Mouse (Mus musculus): Measurements from ENCODE around the gene Wscd2. TPM values are rescaled to one million over a fixed set of nuclear protein-coding genes. Genes with fewer than 3 reads are reported as not detected.

Wscd2 gene
- polyA plus RNA-seq, 1 experiment from 2014 or later, result 9.1 TPM

DNA sequence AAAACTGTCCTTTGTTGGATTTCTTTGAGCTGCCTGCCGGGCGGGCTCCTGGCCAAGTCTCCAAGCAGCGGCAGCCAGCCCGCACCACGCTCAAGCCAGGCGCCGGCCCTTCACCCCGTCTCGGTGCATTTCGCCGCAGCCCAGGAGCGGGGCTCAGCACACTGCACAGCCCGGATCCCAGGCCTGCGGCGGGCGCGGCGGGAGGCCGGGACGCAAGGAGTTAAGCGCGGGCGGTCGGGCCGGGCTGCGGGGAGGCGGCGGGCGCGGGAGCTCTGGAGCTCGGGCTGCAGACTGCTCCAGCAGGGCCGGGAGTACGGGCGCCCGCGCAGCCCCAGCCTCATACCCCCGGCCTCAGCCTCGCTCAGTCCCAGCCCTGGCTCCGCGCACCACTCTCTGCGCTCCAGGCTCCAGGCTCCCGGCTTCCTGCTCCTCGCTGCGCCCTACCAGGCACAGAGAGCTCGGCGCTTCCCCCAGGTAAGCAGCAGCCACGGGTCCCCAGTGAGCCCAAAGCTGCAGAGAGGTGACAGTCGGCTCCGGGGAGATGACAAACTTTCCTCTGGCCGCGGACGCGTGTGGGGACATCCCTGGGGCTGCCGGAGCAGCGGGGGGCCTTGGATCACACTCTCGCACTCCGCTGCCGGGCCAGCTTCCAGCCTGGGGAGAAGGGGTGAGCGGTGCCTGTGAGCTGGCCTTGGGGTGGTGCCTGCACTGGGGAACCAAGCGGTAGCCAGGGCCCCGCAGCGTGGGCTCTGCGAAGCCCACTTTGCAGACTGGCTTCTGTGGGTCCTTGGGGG, 531 bp downstream of the Wscd2 start:
- 2% methylated on average over 61 of the region's 63 CpGs for WGBS
- Histone ChIP-seq H3K27me3 (ENCODE audit: control insufficient read depth, insufficient read depth, low read length) (peaks cover 4% of the 10 kb centered on the region; the same call in 1 of the 2 replicates), H3K4me2 (peak overlapping the region; percentile 90), H3K9ac (ENCODE audit: low read length) (peak overlapping the region; percentile 83), H3K27ac (ENCODE audit: low read depth, low read length) (peak overlapping the region; percentile 44), H3K36me3 (ENCODE audit: control insufficient read depth, insufficient read depth, low read length) (no peaks in the 10 kb centered on the region), H3K4me1 (ENCODE audit: control insufficient read depth, insufficient read depth, low read length) (peaks cover 19% of the 10 kb centered on the region), H3K9me3 (ENCODE audit: control insufficient read depth, low read length) (no peaks in the 10 kb centered on the region), H3K4me3 (ENCODE audit: low read depth, low read length) (peak overlapping the region; percentile 60)
- DNase-seq (ENCODE audit: low spot score, missing footprints) (peak; percentile 95), ATAC-seq (ENCODE audit: low FRiP score) (peak; percentile 78)

DNA sequence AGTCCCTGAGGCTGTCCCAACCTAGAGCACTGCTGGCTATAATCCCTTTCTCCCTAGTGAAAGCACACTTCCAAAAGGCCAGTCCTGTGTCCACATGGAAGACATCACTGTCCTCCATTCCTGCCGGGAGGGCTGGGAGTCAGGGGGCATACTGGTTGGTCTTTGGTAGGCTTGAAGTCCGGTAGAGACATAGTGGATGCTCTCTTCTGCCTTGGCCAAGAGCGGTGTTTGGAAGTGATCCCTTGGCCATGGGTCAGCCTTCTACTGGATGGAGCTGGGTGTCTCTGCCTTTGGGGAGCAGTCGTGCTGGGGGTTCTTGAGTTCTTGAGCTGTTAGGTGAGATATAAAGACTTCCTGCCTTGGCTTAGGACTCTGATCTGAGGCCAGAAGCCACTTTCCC, 1.4 kb downstream of the Wscd2 start:
- ATAC-seq (ENCODE audit: low FRiP score) (no peak), DNase-seq (ENCODE audit: low spot score, missing footprints) (no peak)
- Histone ChIP-seq H3K9me3 (ENCODE audit: control insufficient read depth, low read length) (no peaks in the 10 kb centered on the region), H3K9ac (ENCODE audit: low read length) (peak overlapping the region; percentile 83), H3K4me2 (peak overlapping the region; percentile 90), H3K36me3 (ENCODE audit: control insufficient read depth, insufficient read depth, low read length) (no peaks in the 10 kb centered on the region), H3K27me3 (ENCODE audit: control insufficient read depth, insufficient read depth, low read length) (peaks cover 4% of the 10 kb centered on the region; the same call in 1 of the 2 replicates), H3K27ac (ENCODE audit: low read depth, low read length) (no peak overlapping the region; the same call in 1 of the 2 replicates), H3K4me3 (ENCODE audit: low read depth, low read length) (peak overlapping the region; percentile 60), H3K4me1 (ENCODE audit: control insufficient read depth, insufficient read depth, low read length) (peaks cover 19% of the 10 kb centered on the region)
- WGBS, result 68% methylated on average over 4 of the region's 4 CpGs

DNA sequence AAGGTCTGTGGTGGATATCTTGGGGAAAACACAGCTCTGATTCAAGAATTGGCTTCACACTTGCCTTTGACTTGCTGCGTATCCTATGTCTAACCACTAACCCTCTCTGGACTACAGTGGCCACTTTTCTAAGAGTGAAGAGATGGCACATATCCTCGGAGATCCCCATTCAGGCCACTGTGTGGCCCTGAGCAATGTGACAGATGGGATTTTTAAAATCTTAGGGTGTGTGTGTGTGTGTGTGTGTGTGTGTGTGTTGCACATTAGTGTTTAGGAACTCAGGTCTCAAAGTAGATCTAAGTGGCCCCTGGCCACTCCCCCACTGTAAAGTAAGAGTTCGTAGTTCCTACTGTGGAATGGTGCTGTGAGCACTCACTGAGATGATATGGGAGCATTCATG, 1.9 kb downstream of the Wscd2 start:
- Histone ChIP-seq H3K9me3 (ENCODE audit: control insufficient read depth, low read length) (no peaks in the 10 kb centered on the region), H3K36me3 (ENCODE audit: control insufficient read depth, insufficient read depth, low read length) (no peaks in the 10 kb centered on the region), H3K27ac (ENCODE audit: low read depth, low read length) (no peak overlapping the region), H3K27me3 (ENCODE audit: control insufficient read depth, insufficient read depth, low read length) (peaks cover 4% of the 10 kb centered on the region; the same call in 1 of the 2 replicates), H3K4me1 (ENCODE audit: control insufficient read depth, insufficient read depth, low read length) (peaks cover 19% of the 10 kb centered on the region), H3K9ac (ENCODE audit: low read length) (no peak overlapping the region), H3K4me3 (ENCODE audit: low read depth, low read length) (peak overlapping the region; percentile 60), H3K4me2 (peak overlapping the region; percentile 90)
- DNase-seq (ENCODE audit: low spot score, missing footprints) (no peak), ATAC-seq (ENCODE audit: low FRiP score) (no peak)
- WGBS, result 81% methylated on average over 3 of the region's 3 CpGs

DNA sequence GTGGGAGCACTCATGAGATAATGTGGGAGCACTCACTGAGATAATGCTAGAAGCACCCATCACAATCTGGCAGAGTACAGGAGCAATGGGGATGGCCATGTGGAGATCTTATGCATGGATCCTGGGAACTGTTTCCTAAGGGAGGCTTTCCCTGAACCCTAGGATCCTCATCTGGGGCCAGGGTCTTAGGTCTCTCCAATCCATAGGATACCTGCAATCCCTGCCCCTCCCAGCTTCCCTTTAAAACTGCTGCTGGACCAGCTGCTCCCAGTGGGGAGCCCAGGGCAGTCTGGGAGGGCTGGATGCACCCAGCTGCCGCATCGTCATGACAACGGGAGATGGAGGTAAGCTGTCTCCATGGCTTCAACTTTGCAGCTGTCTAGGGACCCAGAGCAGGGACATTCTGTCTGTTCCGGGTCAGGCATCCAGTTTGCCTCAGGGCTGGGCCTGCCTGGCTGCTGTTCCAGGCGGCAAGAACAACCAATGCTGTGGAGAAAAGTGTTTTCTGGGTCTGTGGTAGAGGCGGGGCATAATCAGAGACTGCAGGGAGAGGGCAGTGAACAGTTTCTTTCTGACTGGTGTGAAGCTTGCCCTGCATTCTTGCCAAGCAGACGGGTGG, 2.4 kb downstream of the Wscd2 start:
- Histone ChIP-seq H3K27ac (ENCODE audit: low read depth, low read length) (no peak overlapping the region), H3K9ac (ENCODE audit: low read length) (peak overlapping the region; percentile 33), H3K4me1 (ENCODE audit: control insufficient read depth, insufficient read depth, low read length) (peaks cover 19% of the 10 kb centered on the region)

DNA sequence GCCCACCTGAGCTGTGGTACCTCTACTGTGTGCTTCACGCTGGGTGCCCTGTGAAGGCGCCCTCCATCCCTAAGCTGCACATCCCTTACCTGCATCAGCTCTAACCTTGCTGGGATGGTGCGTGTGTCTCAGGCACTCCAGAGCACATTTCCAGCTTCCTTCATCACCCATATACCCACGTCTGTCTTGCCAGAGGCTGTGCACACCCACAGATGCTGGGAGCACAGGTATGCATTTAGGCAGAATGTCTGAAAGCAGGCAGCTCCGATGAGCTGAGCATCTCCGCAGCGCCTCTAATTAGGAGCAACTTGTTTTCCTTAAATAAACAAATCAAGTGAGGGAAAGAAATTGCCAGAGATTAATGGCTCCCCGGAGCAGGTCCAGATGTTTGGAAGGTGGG, 3.9 kb downstream of the Wscd2 start:
- Histone ChIP-seq H3K27me3 (ENCODE audit: control insufficient read depth, insufficient read depth, low read length) (peaks cover 4% of the 10 kb centered on the region; the same call in 1 of the 2 replicates), H3K9me3 (ENCODE audit: control insufficient read depth, low read length) (no peaks in the 10 kb centered on the region), H3K4me2 (no peak overlapping the region), H3K4me1 (ENCODE audit: control insufficient read depth, insufficient read depth, low read length) (peaks cover 19% of the 10 kb centered on the region), H3K9ac (ENCODE audit: low read length) (no peak overlapping the region), H3K27ac (ENCODE audit: low read depth, low read length) (no peak overlapping the region), H3K4me3 (ENCODE audit: low read depth, low read length) (no peak overlapping the region), H3K36me3 (ENCODE audit: control insufficient read depth, insufficient read depth, low read length) (no peaks in the 10 kb centered on the region)
- no peak for ATAC-seq (ENCODE audit: low FRiP score)
- WGBS, result 82% methylated on average over 8 of the region's 8 CpGs
- DNase-seq (ENCODE audit: low spot score, missing footprints), result no peak

More for the DNA sequence above, 2.4 kb downstream of the Wscd2 start:
- Histone ChIP-seq H3K9me3 (ENCODE audit: control insufficient read depth, low read length) (no peaks in the 10 kb centered on the region), H3K4me2 (peak overlapping the region; percentile 90), H3K27me3 (ENCODE audit: control insufficient read depth, insufficient read depth, low read length) (peaks cover 4% of the 10 kb centered on the region; the same call in 1 of the 2 replicates), H3K36me3 (ENCODE audit: control insufficient read depth, insufficient read depth, low read length) (no peaks in the 10 kb centered on the region), H3K4me3 (ENCODE audit: low read depth, low read length) (peak overlapping the region; percentile 11; the same call in 1 of the 2 replicates)
- peak; percentile 61 for ATAC-seq (ENCODE audit: low FRiP score)
- peak; percentile 90 for DNase-seq (ENCODE audit: low spot score, missing footprints)
- WGBS, result 9% methylated on average over 7 of the region's 7 CpGs

DNA sequence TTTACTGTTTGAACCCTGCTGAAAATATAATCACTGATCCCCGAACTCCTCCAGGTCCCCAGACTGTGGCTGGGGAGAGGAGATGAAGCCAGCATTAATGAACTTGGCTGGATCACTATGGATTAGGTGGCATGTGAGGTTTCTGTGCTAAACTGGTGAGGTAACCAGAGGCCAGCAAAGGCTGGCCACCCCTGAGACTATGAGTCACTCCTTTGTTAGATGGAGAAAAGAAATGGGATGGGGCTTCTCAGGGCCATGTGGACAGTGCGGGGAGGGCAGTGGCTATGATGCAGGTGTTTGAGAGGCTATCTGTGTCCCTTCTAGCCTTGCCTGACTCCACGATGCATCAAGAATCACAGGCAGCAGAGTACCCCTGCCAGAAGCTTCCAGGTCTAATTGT, 6.8 kb downstream of the Wscd2 start:
- Histone ChIP-seq H3K36me3 (ENCODE audit: control insufficient read depth, insufficient read depth, low read length) (no peaks in the 10 kb centered on the region), H3K4me3 (ENCODE audit: low read depth, low read length) (no peak overlapping the region), H3K27ac (ENCODE audit: low read depth, low read length) (no peak overlapping the region), H3K9me3 (ENCODE audit: control insufficient read depth, low read length) (no peaks in the 10 kb centered on the region), H3K4me1 (ENCODE audit: control insufficient read depth, insufficient read depth, low read length) (peaks cover 13% of the 10 kb centered on the region), H3K9ac (ENCODE audit: low read length) (no peak overlapping the region), H3K4me2 (no peak overlapping the region), H3K27me3 (ENCODE audit: control insufficient read depth, insufficient read depth, low read length) (no peaks in the 10 kb centered on the region)
- 72% methylated on average over 3 of the region's 3 CpGs for WGBS
- ATAC-seq (ENCODE audit: low FRiP score), result no peak
- DNase-seq (ENCODE audit: low spot score, missing footprints), result no peak

DNA sequence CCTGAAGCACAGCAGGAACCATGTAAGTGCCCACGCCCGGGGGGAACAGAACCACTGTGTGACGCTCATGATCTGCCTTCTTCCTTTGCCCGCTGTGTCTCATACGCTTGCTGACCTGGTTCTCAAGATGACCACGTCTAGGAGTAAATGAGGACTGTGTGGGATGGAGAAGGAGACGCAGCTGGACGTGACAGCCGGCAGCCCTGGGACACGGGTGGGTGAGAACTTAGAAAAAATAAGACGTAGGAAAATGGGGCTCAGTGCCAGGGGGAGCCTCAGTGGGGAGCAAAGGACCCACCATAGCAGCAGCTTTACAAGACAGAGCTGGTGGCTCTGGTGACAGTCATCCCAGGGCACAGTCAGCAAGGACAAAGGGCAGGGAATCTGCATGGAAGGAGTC, 9.3 kb downstream of the Wscd2 start:
- H3K4me2 ChIP-seq, result no peak overlapping the region
- no peak overlapping the region for H3K4me3 ChIP-seq (ENCODE audit: low read depth, low read length)
- 92% methylated on average over 11 of the region's 11 CpGs for WGBS
- no peak overlapping the region for H3K9ac ChIP-seq (ENCODE audit: low read length)
- H3K27ac ChIP-seq (ENCODE audit: low read depth, low read length), result no peak overlapping the region
- no peaks in the 10 kb centered on the region for H3K36me3 ChIP-seq (ENCODE audit: control insufficient read depth, insufficient read depth, low read length)
- H3K4me1 ChIP-seq (ENCODE audit: control insufficient read depth, insufficient read depth, low read length), result peaks cover 14% of the 10 kb centered on the region
- no peaks in the 10 kb centered on the region for H3K9me3 ChIP-seq (ENCODE audit: control insufficient read depth, low read length)
- ATAC-seq (ENCODE audit: low FRiP score) (no peak), DNase-seq (ENCODE audit: low spot score, missing footprints) (no peak)
- no peaks in the 10 kb centered on the region for H3K27me3 ChIP-seq (ENCODE audit: control insufficient read depth, insufficient read depth, low read length)

DNA sequence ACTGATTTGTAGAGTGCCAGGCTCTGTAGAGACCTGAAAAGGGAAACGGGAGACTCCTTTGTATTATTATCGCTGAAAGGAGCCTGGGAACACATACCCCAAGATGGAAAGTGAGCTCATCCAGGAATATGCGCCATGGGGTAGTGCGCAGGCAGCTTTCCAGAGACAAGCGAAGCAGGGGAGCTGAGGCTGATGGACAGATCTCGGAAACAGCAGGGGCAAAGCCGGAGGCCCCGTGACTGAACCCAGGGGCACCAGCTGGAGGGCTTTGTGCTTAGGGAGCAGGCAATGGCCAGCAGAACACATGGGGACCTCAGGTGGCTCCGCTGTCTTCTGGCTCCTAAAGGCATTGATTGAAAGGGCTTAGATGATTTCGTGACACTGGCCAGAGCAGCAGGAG, 13.1 kb downstream of the Wscd2 start:
- Histone ChIP-seq H3K9ac (ENCODE audit: low read length) (peak overlapping the region; percentile 20), H3K4me2 (peak overlapping the region; percentile 19; the same call in 1 of the 2 replicates), H3K9me3 (ENCODE audit: control insufficient read depth, low read length) (no peaks in the 10 kb centered on the region), H3K27me3 (ENCODE audit: control insufficient read depth, insufficient read depth, low read length) (no peaks in the 10 kb centered on the region), H3K4me1 (ENCODE audit: control insufficient read depth, insufficient read depth, low read length) (peaks cover 29% of the 10 kb centered on the region), H3K4me3 (ENCODE audit: low read depth, low read length) (no peak overlapping the region), H3K27ac (ENCODE audit: low read depth, low read length) (peak overlapping the region; percentile 80), H3K36me3 (ENCODE audit: control insufficient read depth, insufficient read depth, low read length) (no peaks in the 10 kb centered on the region)
- 4% methylated on average over 10 of the region's 10 CpGs for WGBS
- DNase-seq (ENCODE audit: low spot score, missing footprints) (peak; percentile 93), ATAC-seq (ENCODE audit: low FRiP score) (peak; percentile 82)

DNA sequence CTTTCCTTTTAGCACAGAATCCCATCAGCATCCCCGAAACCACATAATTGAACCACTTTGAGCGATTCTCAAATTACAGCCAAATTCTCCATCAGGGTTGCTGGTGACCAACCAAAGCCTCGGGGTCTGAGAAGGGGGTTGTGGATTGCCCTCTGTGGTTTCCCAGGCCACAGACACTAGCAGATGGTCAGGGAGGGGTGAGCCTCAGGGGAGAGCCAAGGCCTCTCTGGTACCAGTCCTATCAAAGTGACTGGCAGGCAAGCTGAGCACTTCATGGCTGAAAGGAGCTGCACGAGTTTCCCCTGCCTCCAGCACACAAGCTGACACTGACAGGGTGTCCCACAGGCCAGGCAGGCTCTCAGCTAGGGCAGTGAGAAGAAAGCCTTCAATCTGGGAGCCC, 14.5 kb downstream of the Wscd2 start:
- no peaks in the 10 kb centered on the region for H3K9me3 ChIP-seq (ENCODE audit: control insufficient read depth, low read length)
- H3K9ac ChIP-seq (ENCODE audit: low read length), result peak overlapping the region; percentile 30; the same call in 1 of the 2 replicates
- H3K36me3 ChIP-seq (ENCODE audit: control insufficient read depth, insufficient read depth, low read length), result no peaks in the 10 kb centered on the region
- WGBS, result 20% methylated on average over 4 of the region's 4 CpGs
- peak; percentile 89 for DNase-seq (ENCODE audit: low spot score, missing footprints)
- ATAC-seq (ENCODE audit: low FRiP score), result peak; percentile 62
- H3K4me2 ChIP-seq, result no peak overlapping the region
- H3K27ac ChIP-seq (ENCODE audit: low read depth, low read length), result peak overlapping the region; percentile 80
- H3K27me3 ChIP-seq (ENCODE audit: control insufficient read depth, insufficient read depth, low read length), result no peaks in the 10 kb centered on the region
- peaks cover 29% of the 10 kb centered on the region for H3K4me1 ChIP-seq (ENCODE audit: control insufficient read depth, insufficient read depth, low read length)
- no peak overlapping the region for H3K4me3 ChIP-seq (ENCODE audit: low read depth, low read length)

All from midbrain, embryonic 11.5 days (tissue).